Mouse (Mus musculus) cerebellum, postnatal 36 days (tissue): ENCODE results near the gene Mmp28.
A peak's percentile ranks its signal among the peaks of the same experiment; 100 is the strongest.

Experiments
- DNase-seq, 2 experiments: peaks; one replicate each; pipeline ENCODE4 v3.0.0; 2021 to 2022; ENCODE audit warnings: mixed read lengths in 2 of 2

Gene Mmp28

DNA sequence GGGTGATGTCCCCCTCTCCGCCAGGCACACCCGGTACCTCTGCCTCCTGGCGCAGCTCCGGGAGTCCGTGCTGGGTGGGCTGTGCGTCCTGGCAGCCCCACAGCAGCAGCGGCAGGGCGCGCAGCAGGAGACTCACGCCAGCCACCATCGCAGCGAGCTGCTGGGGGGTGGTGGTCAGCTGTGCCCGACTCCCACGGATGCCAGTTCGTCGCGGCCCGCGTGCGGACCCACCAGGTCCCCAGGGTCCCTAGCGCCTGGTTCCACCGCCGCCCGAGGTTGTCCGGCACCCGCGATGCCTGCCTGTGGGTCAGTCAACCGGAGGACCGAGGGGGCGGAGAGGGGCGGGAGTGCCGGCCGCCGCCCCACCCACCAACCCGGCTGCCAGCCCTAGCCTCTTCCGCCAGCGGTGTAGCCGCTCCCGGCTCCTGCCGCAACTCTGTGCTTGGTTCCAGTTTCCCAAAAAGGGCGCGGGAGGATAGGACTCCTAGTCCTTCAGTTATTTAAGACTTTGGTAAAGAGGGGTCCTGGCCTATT is at the start of gene Mmp28:
Mmp28 (minus strand) TSS at position 361 of the 534 bp plus-strand sequence.
- peak; percentile 32 to 52 for DNase-seq

DNA sequence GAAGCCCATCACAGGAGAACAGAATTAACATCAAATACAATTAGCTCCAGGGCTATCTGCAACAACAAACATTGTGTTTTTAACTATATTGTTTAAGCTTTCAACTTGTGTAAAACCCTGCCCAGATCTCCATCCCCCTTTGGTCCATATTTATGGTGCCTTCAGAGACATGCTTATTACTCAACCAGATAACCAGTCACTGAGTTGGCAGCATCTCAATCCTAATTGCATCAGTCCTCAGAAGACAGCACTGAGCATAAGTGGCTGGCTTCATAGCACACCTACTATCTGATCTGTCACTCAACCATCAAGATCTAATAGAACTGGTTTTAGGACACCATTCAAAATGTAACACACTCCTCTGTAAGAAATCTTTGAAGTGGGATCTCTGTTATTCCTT is 46.6 kb upstream of the Mmp28 start:
- no peak for DNase-seq

DNA sequence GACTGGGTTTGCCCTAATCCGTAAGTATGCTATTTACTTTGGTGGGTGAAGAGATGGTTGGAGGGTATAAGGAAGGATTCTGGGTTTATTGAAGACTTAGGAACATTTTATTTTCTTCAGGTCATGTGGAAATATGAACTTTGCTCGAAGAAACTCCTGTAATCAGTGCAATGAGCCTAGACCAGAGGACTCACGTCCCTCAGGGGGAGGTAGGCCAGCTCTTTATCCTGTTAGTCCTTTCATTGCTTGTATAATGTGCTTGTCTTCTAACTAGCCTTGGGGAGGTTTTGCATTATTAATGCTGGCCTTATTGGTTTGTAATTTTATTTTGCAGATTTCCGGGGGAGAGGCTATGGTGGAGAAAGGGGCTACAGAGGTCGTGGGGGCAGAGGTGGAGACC is 41.4 kb upstream of the Mmp28 start:
- DNase-seq = no peak

DNA sequence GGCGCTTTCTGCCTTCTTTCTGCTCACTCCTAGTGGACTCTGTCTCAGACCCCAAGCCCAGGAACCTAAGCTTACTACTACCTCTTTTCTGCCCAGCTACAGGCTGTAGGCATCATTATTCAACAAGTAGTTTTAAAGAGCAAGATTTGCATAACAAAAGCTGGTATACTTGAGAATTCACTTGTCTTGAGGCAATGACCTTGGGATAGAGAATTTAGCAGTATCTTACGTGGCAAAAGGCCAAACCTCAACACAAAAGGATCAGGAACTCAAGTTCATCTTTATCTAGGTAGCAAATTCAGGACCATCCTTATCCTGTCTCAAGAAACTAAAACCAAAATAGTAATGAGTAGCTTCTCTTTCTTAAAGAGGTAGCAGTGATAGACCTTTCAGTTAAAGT is 32.7 kb upstream of the Mmp28 start:
- no peak for DNase-seq

DNA sequence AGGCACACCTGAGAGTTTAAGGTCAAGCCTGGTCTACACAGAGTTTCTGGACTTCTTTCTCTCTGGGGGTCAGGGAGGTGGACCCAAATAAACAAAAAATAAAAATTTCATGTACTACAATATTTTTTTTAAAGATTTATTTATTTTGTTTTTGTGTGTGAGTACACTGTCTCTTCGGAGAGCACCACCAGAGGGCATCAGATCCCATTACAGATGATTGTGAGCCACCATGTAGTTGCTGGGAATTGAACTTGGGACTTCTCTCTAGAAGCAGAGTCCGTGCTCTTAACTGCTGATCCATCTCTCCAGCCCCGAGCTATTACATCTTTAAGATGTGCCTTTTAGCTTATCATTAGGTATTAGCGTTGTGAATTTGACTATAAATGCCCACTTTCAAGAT is 28.6 kb upstream of the Mmp28 start:
- DNase-seq = no peak

DNA sequence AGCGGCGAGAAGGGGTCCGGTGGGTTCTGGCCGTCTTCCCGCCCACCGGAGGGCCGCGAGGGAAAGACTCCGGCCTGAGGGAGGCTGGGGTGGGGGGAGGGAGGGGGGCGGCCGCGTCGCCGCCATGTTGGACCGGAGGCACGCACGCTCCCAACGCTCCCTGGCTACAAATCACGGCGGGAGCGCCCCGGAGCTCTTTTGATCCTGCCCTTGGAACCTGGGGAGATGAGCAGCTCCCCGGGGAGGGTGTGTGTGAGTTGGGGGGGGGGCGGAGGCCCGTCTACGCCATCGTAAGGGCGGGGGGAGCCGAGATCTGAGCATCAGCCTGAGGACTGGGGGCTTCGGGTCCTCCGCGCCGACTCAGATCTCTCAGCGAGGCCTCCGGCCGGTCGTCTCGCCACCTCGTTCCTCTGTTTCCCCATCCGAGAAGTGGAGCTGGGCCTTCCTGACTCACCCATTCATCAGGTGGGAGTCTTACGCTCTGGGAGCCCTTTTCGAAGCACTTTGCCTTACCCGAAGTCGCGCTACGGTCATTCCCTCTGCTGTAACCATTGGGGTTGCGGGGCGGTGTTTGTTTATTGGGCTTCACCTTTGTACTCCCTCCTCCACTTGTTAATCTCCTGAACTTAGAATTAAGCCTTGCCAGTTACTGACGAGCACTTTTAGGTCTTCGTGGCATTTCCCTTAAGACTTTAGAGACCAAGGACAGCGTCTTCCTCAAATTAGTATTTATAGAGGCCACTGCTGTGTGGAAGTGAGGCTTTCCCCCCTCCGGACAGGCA is 10.6 kb upstream of the Mmp28 start:
- peak in 1 of 2 experiments; percentile 28 for DNase-seq

DNA sequence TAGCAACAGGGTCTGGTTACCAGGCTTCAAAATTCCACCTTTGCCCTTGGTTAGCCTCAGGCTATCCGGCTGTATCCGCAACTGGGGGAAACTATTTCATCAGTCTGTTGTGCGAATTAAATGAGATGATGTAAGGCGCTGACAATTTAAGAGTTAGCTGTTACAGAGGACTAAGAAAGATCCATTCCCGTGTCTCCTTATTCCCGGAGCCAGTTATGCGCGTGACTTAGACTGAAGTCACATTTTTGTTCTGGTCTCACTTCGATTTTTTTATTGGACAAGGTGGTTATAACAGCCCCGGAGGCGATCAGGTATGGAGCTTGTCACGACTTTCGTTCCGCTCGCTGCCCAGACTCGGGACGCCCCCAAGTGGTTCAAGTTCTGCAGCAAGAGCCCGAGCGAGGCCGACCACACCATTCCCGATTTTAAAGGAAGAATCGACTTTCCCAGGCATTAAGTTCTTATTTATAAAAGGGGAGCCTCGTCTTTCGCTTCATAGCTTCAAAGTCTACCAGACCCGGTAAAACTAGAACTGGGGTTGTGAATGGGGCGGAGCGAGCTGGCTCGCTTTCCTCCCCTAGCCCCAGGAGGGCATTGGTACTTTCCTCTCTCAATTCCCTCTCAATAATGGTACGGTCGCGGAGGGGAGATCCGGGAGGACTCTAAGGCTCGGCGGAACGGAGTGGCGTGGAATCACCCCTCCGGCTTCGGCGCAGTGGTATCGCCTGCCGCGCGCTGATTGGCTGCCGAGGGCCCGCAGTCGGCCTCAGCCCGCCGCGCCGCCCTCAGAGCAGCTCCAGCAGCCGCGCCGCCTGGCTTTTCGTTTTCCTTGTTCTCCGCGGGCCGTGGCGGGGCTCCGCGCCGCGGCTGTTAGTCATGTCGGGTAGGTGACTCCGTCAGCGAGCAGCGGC is 9.7 kb upstream of the Mmp28 start, which contains the start of gene Taf15:
Taf15 (plus strand) TSS at position 763 of the 911 bp plus-strand sequence.
- peak; percentile 99 for DNase-seq

DNA sequence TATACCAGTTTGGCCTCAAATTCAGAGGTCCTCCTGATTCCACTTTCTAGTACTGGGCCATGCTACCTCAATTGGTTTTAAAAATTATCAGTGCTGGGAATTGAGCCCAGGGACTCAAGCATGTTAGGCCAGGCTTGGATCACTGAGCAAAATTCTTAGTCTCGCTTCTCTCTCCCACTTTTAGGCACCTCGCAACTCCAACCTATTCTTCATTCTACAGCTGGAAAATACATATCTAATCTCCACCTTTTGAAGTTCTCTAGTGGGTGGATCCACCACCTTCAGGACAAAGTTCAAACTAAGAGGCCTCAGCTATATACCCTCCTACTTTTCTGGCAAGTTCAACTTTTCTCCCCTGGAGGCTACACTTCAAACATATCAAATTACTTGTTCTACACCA is 8.9 kb upstream of the Mmp28 start:
- DNase-seq = no peak

DNA sequence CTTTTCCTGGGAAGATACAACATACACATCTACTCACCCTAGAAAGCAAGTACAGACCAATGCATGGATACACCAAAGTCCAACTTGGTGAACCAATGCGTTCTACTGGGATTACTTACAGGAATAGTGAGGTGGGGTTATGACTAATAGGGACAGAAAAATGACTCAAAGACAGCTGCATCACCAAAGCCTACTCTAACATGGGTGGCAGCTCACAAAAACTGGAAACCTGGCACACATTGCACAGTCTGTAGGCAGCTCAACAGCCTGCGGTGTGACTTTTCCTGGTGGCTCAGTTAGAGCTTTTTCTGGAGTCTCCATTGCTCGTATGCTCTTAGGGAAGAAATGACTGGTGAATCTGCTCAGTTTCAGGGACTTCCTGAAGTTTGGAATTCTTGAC is 5.9 kb upstream of the Mmp28 start:
- DNase-seq = no peak

DNA sequence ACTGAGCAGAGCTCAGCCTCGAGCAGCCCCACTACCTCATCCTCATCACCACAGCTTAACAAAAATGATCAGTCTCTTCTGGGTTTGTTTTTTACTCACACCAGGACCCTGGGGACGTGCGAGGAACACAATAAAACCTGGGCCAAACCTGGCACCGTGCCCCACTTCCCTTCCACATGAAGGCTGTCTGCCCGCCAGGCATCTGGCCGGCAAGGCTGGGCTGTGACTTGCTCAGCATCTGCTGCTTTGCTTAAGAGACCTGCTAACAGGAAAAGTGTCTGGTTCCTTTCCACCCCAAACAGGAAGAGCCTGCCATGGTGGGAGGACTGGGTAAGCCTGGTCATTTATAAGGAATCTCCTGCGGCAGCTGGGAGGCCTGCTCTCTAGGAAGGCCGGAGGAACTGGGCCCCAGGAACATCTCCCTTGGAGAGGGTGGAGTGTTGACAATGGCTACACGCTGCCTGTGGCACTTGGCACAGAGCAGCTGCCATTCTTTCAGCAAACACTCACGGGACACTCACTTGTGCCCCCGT is 4.3 kb upstream of the Mmp28 start:
- DNase-seq = peak; percentile 37 to 47

DNA sequence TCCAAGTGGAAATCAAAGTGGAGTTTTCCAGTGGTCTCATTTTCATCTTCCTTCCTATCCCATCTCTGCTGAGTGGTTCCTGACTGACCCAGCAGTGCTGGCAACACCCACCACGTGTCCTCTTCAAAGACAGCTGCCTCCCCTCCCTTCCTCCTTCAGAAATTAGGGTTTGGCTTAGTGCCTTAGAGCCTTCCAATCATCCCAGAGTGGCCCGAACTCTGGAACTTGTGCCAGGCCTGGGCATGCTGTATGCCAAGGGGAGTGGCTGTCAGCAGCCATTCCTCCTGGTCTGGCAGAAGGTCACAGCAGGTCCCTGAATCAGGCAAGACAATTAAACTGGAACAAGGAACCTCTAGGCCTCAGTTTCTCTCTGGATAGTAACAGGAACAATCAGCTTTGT is 3.1 kb upstream of the Mmp28 start:
- DNase-seq = peak; percentile 76 to 86

DNA sequence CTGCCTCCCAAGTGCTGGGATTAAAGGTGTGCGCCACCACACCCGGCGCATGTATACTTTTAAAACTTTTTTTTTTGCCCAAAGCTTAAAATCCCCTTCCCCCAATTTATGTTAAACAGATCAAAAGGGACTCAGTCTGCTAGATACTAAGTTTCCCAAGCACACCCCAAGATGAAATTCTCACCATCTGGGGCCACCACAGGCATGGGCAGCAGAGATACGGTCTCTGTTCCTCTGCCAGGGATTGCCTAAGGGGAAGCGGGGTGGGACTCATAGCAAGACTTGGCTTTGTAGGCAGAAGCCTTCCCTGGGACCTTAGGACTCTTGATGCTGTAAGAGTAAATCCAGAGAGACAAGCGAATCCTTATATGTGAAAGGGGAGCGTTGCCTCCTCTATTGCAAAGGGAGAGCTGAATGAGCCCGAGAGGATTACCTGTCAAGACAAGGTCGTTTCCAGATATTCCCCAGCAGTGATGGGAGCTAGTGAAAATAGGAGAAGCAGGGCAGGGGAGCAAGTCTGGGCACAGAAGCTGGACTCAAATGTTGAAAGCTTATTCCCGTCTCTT is 1.3 kb downstream of the Mmp28 start:
- no peak for DNase-seq

DNA sequence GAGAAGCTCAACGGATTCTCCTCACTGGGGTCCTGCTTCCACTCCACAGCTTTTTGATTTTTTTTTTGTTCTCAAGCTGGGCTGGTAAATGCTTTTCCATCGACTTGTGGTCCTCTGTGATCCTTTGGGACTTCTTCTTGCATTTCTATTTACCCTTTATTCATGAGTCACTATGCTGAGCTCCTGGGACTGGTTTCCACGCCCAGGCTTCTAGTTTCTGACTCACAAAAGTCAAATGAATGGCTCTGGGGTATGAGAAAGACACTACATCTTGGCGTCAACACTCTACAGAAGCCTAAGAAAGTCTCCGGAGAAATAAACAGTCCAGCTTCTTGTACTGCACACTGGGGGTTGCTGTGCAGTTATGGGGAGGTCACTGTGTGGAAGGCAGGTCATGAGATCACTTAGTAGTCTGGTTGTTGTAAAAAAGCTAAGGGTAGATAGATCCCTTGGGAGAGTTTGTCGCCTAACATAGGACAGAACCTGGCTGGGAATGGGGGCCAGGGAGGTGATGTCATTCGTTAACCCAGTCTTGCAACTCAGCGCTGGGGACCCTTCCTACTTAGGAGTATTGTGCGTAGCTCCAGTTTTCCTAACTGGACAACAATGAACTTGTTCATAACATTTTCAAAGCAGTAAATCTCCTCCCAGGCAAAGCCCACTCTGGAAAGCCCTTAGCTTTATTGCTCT is 4.8 kb downstream of the Mmp28 start:
- DNase-seq = no peak

DNA sequence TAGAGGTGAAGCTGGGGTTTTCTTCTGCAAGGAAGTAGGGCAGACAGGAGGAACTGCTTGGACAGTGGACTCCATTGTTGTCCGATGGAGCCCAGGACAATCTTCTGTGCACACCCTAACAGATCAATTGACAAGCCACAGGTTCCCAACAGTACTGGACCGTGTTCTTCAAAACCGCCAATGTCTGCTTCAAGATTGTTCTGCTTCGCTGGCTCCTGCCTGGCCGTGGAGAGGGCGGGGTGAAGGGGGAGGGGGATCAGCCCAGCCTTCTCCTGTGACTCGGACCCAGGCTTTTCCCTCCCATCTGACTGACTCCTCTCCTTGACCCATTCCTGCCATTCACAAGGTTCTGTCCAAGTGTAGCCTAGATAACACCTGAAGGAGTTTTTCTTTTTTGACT is 5.6 kb downstream of the Mmp28 start:
- DNase-seq = no peak

DNA sequence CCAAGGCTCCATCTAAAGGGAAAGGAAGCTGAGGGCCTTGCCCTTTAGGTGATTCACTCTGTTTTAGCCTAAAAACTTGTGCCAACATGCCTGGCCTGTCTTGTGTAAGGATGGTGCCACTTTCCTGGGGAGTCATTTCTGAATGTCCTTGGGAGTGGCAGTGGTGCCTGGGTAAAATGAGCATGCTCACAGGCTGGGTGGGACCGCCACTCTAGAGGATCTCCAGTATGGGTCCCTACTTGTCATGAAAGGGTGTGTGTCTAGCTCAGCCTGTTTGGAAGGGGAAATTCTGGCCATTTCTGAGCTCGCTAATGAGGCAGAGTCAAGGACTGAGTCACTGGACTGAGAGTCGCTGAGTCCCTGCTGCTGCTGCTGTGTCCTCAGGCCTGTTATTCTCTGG is 7.3 kb downstream of the Mmp28 start:
- DNase-seq = no peak

DNA sequence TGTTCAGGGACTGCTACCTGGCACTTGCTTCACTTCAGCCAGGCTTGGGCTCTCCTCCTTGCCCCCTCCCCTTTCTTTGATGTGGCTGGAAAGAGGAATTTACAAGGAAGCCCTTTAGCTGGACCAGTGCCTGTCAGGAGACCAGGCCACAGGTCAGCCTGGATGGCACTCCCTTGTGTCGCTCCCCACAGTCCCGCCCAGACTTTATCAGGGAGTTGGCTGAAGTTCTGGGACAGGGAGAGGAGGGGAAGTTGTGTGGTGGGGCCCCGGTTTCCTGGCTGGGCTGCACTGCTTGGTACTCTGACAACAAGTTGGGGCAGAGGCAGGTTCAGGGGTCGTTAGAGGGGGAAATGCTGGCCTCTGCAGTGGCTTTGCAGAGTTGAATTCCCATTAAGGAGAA is 8.3 kb downstream of the Mmp28 start:
- no peak for DNase-seq

DNA sequence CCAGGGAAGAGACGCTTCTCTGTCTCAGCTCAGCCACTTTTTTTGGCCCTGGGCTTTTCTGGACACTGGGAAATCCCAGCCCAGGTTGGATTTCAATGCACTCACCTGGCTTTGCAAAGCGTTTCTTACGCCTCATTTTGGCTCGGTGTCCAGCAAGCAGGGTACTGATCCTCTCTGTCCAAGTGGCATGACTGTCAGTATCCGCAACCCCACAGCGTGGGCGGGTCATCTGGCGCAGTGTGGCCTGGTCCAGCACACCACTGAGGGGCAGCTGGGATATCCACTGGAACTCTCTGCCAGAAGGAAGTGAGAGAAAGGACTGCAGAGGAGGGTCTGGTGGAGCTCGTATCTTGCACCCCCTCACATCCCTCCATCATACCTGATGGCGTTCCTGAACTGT is 11.6 kb downstream of the Mmp28 start:
- DNase-seq = no peak

DNA sequence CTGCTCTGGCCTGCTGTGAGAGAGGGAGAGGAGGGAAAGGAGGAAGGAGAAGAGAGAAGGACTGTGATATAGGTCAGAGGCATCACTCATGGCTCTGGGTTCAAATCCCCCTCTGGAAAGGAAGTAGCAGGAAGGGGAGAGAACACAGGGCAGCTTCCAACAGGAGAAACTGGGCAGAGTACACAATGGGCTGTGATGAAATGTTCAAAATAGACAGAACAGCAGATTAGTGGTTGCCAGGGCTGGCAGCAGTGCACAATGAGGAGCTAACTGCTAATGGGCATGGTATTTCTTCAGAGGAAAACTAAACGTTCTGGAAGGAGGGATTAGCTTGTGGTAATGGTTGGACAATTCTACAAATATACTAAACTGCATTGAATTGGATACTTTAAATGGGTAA is 12.3 kb downstream of the Mmp28 start:
- no peak for DNase-seq

DNA sequence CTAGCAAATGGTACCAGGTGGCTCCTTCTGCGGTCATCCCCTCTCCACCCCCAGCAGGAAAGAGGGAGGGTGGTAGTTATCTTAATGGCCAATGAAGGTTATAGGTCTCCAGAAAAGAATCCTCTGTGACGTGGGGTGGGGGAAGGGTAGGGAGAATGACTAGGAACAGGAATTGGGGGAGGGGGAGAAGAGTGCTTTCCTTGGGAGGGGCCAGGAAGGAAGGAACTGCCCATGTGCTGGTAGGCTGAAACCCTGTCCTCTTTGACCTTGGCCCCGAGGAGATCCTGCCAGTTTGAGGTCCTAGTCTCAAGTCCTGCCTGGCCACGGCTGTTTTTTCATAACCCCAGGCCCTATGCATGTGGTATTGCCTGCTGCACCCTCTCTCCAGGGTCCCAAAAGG is 13.6 kb downstream of the Mmp28 start:
- no peak for DNase-seq

DNA sequence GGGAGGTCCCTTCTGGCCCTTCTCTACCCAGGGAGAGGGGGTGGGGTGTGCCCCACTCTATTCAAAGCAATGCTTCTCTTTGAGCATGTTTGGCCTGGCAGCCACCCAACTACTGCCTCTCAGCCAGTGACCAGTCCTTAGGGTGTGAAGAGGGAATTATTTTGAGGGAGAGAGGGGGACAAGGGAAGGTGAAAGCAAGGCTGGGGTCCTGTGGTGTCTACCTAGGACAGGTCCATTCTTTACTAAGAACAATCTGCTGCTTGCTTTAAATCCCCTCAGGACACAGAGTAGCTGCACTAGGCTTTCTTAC is 14.0 kb downstream of the Mmp28 start:
- DNase-seq = no peak

DNA sequence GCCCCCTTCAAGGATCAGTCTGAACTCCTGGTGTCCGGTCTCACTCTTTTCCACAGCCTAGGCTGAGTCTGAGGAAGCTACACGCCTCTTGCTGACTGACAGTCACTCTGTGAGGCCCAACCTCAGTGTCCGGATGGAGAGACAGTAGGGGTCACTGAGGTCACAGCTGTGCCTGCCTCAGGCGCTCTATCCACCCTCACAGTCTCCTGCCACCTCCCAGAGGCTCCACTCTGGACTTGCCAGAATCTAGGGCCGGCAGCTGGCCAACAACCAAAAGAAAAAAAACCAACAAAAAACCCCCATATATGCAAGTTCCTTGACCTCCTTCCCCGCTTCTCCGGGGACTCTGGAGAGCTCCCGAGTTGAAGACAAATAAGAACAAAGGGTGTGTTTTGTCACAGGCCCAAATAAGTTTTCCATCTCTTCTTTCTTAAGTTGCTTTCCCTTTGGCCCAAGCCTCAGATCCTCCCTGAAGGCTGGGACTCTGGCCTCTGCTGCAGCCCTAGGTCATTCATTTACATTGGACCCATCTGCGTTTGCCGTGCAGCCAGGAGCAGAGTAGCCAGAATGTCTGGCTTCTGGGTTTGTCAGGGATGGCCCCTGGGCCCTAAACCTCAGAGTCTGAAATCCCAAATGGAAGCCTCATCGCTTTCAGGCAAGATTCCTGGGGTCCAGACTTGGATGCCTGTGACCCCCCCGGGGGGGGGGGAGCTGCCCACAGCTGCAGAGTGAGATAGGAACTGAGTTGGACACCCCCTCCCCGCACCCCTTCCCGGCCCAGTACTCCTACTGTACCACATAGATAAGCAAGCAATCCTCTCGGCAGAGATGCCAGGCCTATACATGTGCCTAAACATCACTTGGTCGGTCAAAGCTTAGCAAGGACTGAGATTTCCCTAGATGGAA is 14.6 kb downstream of the Mmp28 start:
- DNase-seq = no peak

DNA sequence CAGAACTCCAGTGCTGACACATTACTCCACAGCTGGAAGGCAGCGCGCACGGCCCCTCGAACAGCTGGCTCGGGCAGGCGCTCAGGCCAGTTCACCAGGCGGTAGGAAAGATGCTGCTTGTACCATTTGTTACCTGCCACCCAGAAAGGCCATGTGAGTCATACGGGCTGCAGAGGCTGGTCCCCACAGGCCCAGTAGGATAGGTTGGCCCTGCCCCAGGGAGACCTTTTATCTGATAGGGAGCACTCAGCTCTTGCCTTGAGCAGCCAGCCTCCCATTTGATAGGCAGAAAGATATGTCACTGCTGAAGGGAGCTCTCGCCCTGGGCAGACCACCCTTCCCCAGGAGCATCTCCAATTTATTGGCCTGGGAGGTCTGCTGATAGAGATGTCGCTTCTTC is 15.3 kb downstream of the Mmp28 start:
- DNase-seq = no peak
